Mouse (Mus musculus): Measurements from ENCODE around the gene Fbln2.

DNA sequence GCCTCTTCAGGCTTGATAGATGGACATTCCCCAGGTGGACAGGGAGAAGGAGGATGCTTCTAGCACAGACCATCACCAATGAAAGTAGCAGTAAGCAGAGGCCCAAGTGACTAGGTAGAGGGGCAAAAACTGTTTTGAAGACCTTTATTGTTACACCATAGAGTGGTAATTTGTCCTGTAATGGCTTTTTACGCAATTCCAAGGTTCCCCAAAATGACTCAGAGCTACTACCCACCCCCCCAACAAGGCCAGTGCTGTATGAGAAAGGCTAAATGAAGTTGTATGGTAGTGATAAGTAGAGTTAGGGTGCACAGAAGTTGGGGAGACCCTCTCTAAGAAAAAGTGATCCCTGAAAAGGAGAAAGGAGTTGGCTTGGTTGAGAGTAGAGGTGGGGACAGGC lies 35.1 kb downstream of the Fbln2 start:
- TF ChIP-seq POLR2A (IDR thresholded peaks at IDR 0.05; ENCODE audit: control insufficient read depth, extremely low read depth, insufficient read depth, low read length, poor library complexity) (no peak), CTCF (IDR thresholded peaks at IDR 0.05; ENCODE audit: borderline replicate concordance, control insufficient read depth, extremely low read depth, insufficient read depth, low read length, poor library complexity) (no peak)

Measured in thymus, adult 2 months (tissue).